Mouse (Mus musculus) lung, embryonic 14.5 days (tissue): ENCODE results near the gene Ccl11. TPM values are rescaled to one million over a fixed set of nuclear protein-coding genes. Genes with fewer than 3 reads are reported as not detected.

ENCODE experiments used
- ATAC-seq: fragments of 200-750 bp; cut with Nextera tagmentation; 2 replicates; pipeline ENCODE4 v1.8.0; 2017; ENCODE audit warnings: mild to moderate bottlenecking, moderate TSS enrichment, moderate library complexity; ENCODE audit not compliant: insufficient read depth
- DNase-seq: peaks from one replicate; pipeline ENCODE4 v3.0.0-alpha.2; 2015
- H3K27ac ChIP-seq: fragments of 300-500 bp; sonication (generic); 2 replicates; pipeline ENCODE4 v1.5.1; 2014; ENCODE audit warnings: low read depth, mild to moderate bottlenecking, moderate library complexity
- H3K27me3 ChIP-seq: fragments of 300-500 bp; sonication (generic); 2 replicates; pipeline ENCODE4 v1.6.1; 2014; ENCODE audit warnings: low read length, control low read depth; ENCODE audit not compliant: insufficient read depth
- H3K36me3 ChIP-seq: fragments of 300-500 bp; sonication (generic); 2 replicates; pipeline ENCODE4 v1.6.1; 2014; ENCODE audit warnings: control low read depth; ENCODE audit not compliant: insufficient read depth
- H3K4me1 ChIP-seq: fragments of 300-500 bp; sonication (generic); 2 replicates; pipeline ENCODE4 v1.6.1; 2014; ENCODE audit warnings: antibody characterized with exemption, control low read depth; ENCODE audit not compliant: insufficient read depth
- H3K4me2 ChIP-seq: fragments of 300-500 bp; sonication (generic); 2 replicates; pipeline ENCODE4 v1.6.1; 2014; ENCODE audit warnings: mild to moderate bottlenecking
- H3K4me3 ChIP-seq: fragments of 300-500 bp; sonication (generic); 2 replicates; pipeline ENCODE4 v1.5.1; 2014; ENCODE audit warnings: low read depth, low read length
- H3K9ac ChIP-seq: fragments of 300-500 bp; sonication (generic); 2 replicates; pipeline ENCODE4 v1.6.1; 2014
- H3K9me3 ChIP-seq: fragments of 300-500 bp; sonication (generic); 2 replicates; pipeline ENCODE4 v1.6.1; 2016; ENCODE audit warnings: low read depth, low read length, control low read depth
- CTCF ChIP-seq: IDR thresholded peaks from 2 replicates; pipeline ENCODE4 v1.5.1; 2016; ENCODE audit warnings: antibody characterized with exemption, low read depth
- WGBS: fragments of 180-500 bp; shearing (Covaris S2); extraction: QIAGEN DNeasy Blood & Tissue Kit; methylation state at CpG from one replicate; pipeline ENCODE4 v1.1.7; 2014; 5-methylcytosine and 5-hydroxymethylcytosine counted together
- polyA plus RNA-seq: library from polyadenylated mRNA; unstranded; fragments of >200 nt; fragmentation: Nextera tagmentation; extraction: Ambion mirVana; gene quantifications from 2 replicates; pipeline ENCODE4 v1.2.1, GENCODE M21; 2014

Ccl11 gene
- polyA plus RNA-seq, 1 experiment from 2014 or later: 57.3 TPM

GRCm38 (mm10) chr11:82101087-82101486 is 43.5 kb downstream of the Ccl11 start:
- DNase-seq: no peak

DNA sequence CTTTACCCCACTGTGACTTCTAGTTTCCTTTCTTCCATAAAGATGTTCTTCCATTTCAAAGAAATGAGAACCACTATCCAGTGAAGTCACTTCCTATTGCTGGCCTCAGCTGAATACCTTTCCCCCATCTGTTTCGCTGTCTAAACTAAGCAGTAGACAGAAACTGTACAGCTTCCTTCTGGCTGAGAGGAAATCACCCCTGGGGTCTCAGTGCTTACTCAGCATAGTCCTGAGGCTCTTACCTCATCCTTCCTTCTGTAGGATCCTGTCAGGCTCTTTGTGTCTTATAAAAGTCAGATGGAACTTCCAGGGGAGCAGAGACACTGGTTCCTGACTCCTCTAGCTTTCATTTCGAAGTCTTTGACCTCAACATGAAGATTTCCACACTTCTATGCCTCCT is 43.9 kb downstream of the Ccl11 start, which contains the start of gene Ccl12:
TSS of gene Ccl12 (plus strand) at position 317 of the 400 bp plus-strand sequence.
- ATAC-seq (no peak), DNase-seq (peak; percentile 12)
- Histone ChIP-seq H3K36me3 (no peaks in the 10 kb centered on the region), H3K4me1 (0 out of 2 replicates have a peak, but pooled peaks cover 3% of the 10 kb centered on the region), H3K27ac (peak within 1 kb of the TSS; percentile 70; the same call in 1 of the 2 replicates), H3K9me3 (no peaks in the 10 kb centered on the region), H3K9ac (no peak within 1 kb of the TSS), H3K27me3 (no peaks in the 10 kb centered on the region), H3K4me2 (no peak within 1 kb of the TSS), H3K4me3 (no peak within 1 kb of the TSS)
- TF ChIP-seq CTCF: no peak
- 54% methylated on average over 2 of the region's 2 CpGs for WGBS

More at GRCm38 (mm10) chr11:82101087-82101486, 43.5 kb downstream of the Ccl11 start:
- WGBS: 80% methylated on average over 4 of the region's 4 CpGs
- H3K4me2 ChIP-seq: no peak overlapping the region
- H3K36me3 ChIP-seq: no peaks in the 10 kb centered on the region
- ATAC-seq: no peak
- H3K27ac ChIP-seq: peak overlapping the region; percentile 18; the same call in 1 of the 2 replicates
- no peaks in the 10 kb centered on the region for H3K27me3 ChIP-seq
- TF ChIP-seq CTCF: no peak
- H3K4me3 ChIP-seq: no peak overlapping the region
- H3K9ac ChIP-seq: no peak overlapping the region
- no peaks in the 10 kb centered on the region for H3K9me3 ChIP-seq
- 0 out of 2 replicates have a peak, but pooled peaks cover 3% of the 10 kb centered on the region for H3K4me1 ChIP-seq

DNA sequence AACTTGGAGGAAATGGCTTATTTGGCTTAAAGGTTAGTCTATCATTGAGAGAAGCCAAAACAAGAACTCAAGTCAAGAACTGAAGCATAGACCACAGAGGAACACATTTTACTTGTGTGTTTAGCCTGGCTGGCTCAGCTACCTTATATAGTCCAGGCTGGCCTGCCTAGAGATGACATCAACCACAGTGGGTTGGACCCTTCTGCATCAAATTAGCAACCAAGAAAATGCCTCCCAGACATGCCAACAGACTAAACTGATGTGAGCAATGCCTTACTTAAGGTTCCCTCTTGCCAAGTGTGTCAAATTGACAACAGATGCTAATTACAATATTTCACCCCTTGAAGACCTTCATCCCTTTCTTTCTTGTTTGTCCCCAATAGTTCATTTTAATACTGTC is 52.0 kb downstream of the Ccl11 start:
- no peak overlapping the region for H3K4me3 ChIP-seq
- H3K27me3 ChIP-seq: no peaks in the 10 kb centered on the region
- H3K9me3 ChIP-seq: no peaks in the 10 kb centered on the region
- no peaks in the 10 kb centered on the region for H3K4me1 ChIP-seq
- no peak overlapping the region for H3K9ac ChIP-seq
- no peak for TF ChIP-seq CTCF
- DNase-seq (no peak), ATAC-seq (no peak)
- no peak overlapping the region for H3K4me2 ChIP-seq
- no peaks in the 10 kb centered on the region for H3K36me3 ChIP-seq
- no peak overlapping the region for H3K27ac ChIP-seq

- peak; percentile 60 for ATAC-seq
- H3K9ac ChIP-seq: no peak overlapping the region
- H3K4me1 ChIP-seq: no peaks in the 10 kb centered on the region
- H3K4me2 ChIP-seq: no peak overlapping the region
- H3K9me3 ChIP-seq: no peaks in the 10 kb centered on the region
- H3K4me3 ChIP-seq: no peak overlapping the region
- H3K36me3 ChIP-seq: no peaks in the 10 kb centered on the region
- TF ChIP-seq CTCF: no peak
- peak; percentile 86 for DNase-seq
- 28% methylated on average over 6 of the region's 6 CpGs for WGBS
- no peak overlapping the region for H3K27ac ChIP-seq
- no peaks in the 10 kb centered on the region for H3K27me3 ChIP-seq
Measured at GRCm38 (mm10) chr11:82110372-82111248, 53.0 kb downstream of the Ccl11 start.

Other genes starting within 250 kb of the Ccl11 start
- not detected in 2 replicates for gene 5530401A14Rik, start 197.2 kb upstream of the Ccl11 start, polyA plus RNA-seq
- 0.28 and 0.34 TPM in 2 replicates for gene Asic2, start 89.4 kb upstream of the Ccl11 start, polyA plus RNA-seq
- 35.2 and 36.9 TPM in 2 replicates for gene Ccl2, start 22.3 kb upstream of the Ccl11 start, polyA plus RNA-seq
- gene Gm17268, start 19.3 kb upstream of the Ccl11 start, polyA plus RNA-seq: not detected in 2 replicates
- 11.6 and 13.4 TPM in 2 replicates for gene Ccl7, start 12.1 kb upstream of the Ccl11 start, polyA plus RNA-seq
- gene Ccl12, start 44.0 kb downstream of the Ccl11 start, polyA plus RNA-seq: 2.9 and 5.3 TPM in 2 replicates
- not detected in 2 replicates for gene Ccl8, start 57.4 kb downstream of the Ccl11 start, polyA plus RNA-seq
- gene Ccl1, start 247.9 kb downstream of the Ccl11 start, polyA plus RNA-seq: not detected in 2 replicates